Mouse (Mus musculus): ENCODE data around the gene Cgnl1. TPM values are rescaled to one million over a fixed set of nuclear protein-coding genes. Genes with fewer than 3 reads are reported as not detected.

The Cgnl1 gene
- 26.6 TPM for polyA plus RNA-seq (2014; fragmentation: Illumina TruSeq; extraction: RNeasy Lipid Tissue Mini Kit (QIAGEN cat#74804); ENCODE audit: low read depth, low replicate concordance)

DNA sequence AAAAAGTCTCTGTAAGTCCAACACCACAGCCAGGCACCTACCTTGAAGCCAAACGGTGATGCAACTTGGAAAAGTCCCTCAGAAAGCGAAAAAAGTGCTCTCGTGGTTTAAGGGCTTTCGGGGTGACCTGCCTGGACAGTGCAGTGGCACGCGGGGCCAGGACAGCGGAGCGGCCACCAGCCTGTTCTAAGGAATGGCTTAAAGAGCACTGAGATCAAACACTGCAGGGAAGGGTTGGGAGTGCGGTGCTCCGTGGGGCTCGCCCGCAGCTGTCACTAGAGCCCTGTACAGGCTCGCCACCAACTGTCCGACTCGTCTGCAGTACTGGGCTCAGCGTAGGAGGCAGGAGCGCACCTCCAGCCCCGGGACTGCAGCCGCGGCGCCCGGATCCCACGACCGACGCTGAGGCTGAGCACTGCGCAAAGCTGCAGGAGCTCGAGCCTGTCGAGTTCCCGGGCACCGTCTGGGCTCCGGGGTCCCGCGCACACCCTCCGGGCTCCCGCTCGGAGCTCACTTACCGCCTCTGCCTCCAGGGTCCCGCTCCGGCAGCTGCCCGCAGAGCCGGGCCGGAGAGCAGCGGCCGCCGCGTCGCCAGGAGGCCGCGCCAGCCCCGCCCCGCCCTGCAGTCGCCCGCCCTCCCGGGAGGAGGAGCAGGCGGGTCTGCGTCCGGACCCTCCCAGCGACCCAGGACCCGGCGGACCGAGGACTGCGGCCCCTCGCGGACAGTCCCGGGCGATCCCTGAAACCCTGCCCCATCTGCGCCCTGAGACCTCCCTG, at the start of gene Cgnl1:
Gene Cgnl1, minus strand, starts transcription at position 612 of the 777 bp plus-strand sequence.

DNA sequence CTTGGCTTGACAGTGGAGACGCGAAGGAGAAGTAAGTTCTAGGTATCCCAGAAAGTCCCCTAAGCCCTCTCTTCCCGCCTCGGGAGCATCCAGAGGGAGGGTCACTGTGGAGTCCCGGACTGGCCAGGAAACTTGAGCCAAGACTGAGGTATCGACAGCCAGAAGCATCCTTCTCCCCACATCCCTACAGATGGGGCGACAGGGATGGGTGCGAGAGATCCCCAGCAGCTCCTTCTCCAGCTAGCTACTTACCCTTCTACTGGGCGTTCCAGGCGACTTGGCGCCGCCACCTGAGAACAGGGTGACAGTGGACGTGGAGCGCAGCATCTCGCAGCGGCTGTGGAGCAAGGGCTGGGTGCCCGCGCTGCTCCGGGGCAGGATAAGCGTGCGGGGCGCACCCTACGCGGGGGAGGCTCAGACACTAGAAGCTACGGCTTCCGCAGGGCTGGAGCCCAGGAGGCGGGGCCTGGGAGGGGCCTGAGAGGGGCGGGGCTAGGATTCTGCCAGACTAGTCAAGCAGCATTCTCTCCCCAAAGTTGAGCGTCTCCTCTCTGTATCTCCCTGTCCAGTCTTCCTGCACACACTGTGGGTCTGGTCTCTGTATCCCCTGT, 179.4 kb downstream of the Cgnl1 start, which contains the start of gene Myzap:
Gene Myzap, minus strand, starts transcription at position 423 of the 611 bp plus-strand sequence.

Other genes with a start within 250 kb of the Cgnl1 start
- gene Myzap, start 179.2 kb downstream of the Cgnl1 start, polyA plus RNA-seq (2014; fragmentation: Illumina TruSeq; extraction: RNeasy Lipid Tissue Mini Kit (QIAGEN cat#74804); ENCODE audit: low read depth, low replicate concordance): 466 TPM

Data from heart, adult 10 weeks (tissue).